Mouse (Mus musculus) kidney, postnatal 0 days (tissue): ENCODE results near the gene Khdrbs1. TPM values are rescaled to one million over a fixed set of nuclear protein-coding genes. Genes with fewer than 3 reads are reported as not detected.
"Not testable (repeated sequence)": the region's sequence is repeated elsewhere in the genome, so short reads cannot be mapped to it uniquely, and the experiment has no call there.

Source experiments
- ATAC-seq: fragments of 200-750 bp; cut with Nextera tagmentation; replicated peaks from 2 replicates; pipeline ENCODE4 v1.8.0; 2017; ENCODE audit warnings: low read depth, moderate number of reproducible peaks, moderate TSS enrichment, moderate library complexity; ENCODE audit not compliant: low FRiP score
- DNase-seq: peaks from one replicate; pipeline ENCODE4 v3.0.0-alpha.2; 2016; ENCODE audit warnings: low spot score
- H3K27ac ChIP-seq: fragments of 300-500 bp; sonication (generic); 2 replicates; pipeline ENCODE4 v1.5.1; 2014; ENCODE audit warnings: mild to moderate bottlenecking
- H3K27me3 ChIP-seq: fragments of 300-500 bp; sonication (generic); 2 replicates; pipeline ENCODE4 v1.6.1; 2014; ENCODE audit warnings: low read length, mixed read lengths; ENCODE audit not compliant: insufficient read depth
- H3K36me3 ChIP-seq: fragments of 300-500 bp; sonication (generic); 2 replicates; pipeline ENCODE4 v1.6.1; 2014; ENCODE audit warnings: low read length, mixed read lengths; ENCODE audit not compliant: insufficient read depth
- H3K4me1 ChIP-seq: fragments of 300-500 bp; sonication (generic); replicated peaks from 2 replicates; pipeline ENCODE4 v1.6.1; 2014; ENCODE audit warnings: antibody characterized with exemption, low read length, mixed read lengths; ENCODE audit not compliant: insufficient read depth
- H3K4me2 ChIP-seq: fragments of 300-500 bp; sonication (generic); 2 replicates; pipeline ENCODE4 v1.6.1; 2014; ENCODE audit warnings: mild to moderate bottlenecking, low read length, moderate library complexity, mixed read lengths
- H3K4me3 ChIP-seq: fragments of 300-500 bp; sonication (generic); replicated peaks from 2 replicates; pipeline ENCODE4 v1.5.1; 2014; ENCODE audit warnings: low read depth, low read length
- H3K9ac ChIP-seq: fragments of 300-500 bp; sonication (generic); 2 replicates; pipeline ENCODE4 v1.6.1; 2014; ENCODE audit warnings: low read depth, low read length
- H3K9me3 ChIP-seq: fragments of 300-500 bp; sonication (generic); replicated peaks from 2 replicates; pipeline ENCODE4 v1.6.1; 2016; ENCODE audit warnings: low read length, inconsistent platforms, mixed read lengths
- CTCF ChIP-seq: IDR thresholded peaks from 2 replicates; pipeline ENCODE4 v1.5.1; 2016; ENCODE audit warnings: antibody characterized with exemption, low read depth, mild to moderate bottlenecking, moderate library complexity
- WGBS: fragments of 180-500 bp; shearing (Covaris S2); extraction: QIAGEN DNeasy Blood & Tissue Kit; methylation state at CpG from one replicate; pipeline ENCODE4 v1.1.7; 2014; 5-methylcytosine and 5-hydroxymethylcytosine counted together
- polyA plus RNA-seq: library from polyadenylated mRNA; unstranded; fragments of >200 nt; fragmentation: Nextera tagmentation; extraction: Ambion mirVana; gene quantifications from 2 replicates; pipeline ENCODE4 v1.2.1, GENCODE M21; 2015

Khdrbs1 gene
- polyA plus RNA-seq, 1 experiment from 2014 or later = 86.4 TPM

DNA sequence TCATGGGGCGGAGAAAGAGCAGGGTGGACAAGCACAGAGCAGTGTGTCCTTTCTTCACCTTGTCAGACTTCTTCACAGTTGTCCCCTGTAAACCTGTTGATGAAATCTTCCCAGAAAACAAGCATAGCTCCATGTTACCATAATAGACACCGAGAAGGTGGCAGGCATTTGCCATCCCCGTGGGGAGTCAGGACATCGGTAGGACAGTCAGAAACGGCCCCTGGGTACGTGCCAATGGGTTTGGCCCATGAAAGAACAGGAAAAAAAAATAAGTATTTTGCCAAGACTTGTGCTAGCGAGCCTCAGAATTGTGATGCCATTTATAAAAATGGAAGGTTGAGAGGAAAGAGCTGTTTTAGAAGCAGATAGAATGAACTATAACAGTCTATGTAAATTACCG lies 25.7 kb upstream of the Khdrbs1 start:
- H3K27me3 ChIP-seq = no peaks in the 10 kb centered on the region
- no peak for TF ChIP-seq CTCF
- H3K9me3 ChIP-seq = no peaks in the 10 kb centered on the region
- DNase-seq = no peak
- 89% methylated on average over 8 of the region's 8 CpGs for WGBS
- H3K4me2 ChIP-seq = no peak overlapping the region
- no peak overlapping the region for H3K9ac ChIP-seq
- H3K4me3 ChIP-seq = no peak overlapping the region
- peaks cover 4% of the 10 kb centered on the region; the same call in 1 of the 2 replicates for H3K4me1 ChIP-seq
- ATAC-seq = no peak
- no peak overlapping the region for H3K27ac ChIP-seq
- H3K36me3 ChIP-seq = no peaks in the 10 kb centered on the region

DNA sequence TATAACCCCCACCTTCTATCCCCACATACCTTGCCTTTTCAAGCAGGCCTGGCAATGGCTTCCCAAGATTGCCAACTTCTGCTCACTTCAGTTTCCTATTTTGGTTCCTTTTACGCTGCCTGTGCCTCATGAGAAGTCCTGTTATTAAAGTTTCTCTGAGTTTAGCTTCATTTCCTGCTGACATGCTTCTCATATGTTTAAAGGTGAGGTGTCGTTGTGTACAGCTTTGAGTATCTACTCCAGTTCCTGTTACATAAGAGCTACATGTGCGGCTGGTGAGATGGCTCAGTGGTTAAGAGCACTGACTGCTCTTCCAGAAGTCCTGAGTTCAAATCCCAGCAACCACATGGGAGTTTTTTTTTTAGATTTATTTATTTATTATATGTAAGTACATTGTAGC lies 23.2 kb upstream of the Khdrbs1 start:
- no peak for DNase-seq
- no peaks in the 10 kb centered on the region for H3K27me3 ChIP-seq
- no peaks in the 10 kb centered on the region for H3K9me3 ChIP-seq
- H3K27ac ChIP-seq = no peak overlapping the region
- no peaks in the 10 kb centered on the region for H3K36me3 ChIP-seq
- H3K4me2 ChIP-seq = no peak overlapping the region
- no peak for ATAC-seq
- no peaks in the 10 kb centered on the region for H3K4me1 ChIP-seq
- WGBS = 87% methylated on average over 3 of the region's 3 CpGs
- no peak for TF ChIP-seq CTCF
- H3K4me3 ChIP-seq = no peak overlapping the region
- H3K9ac ChIP-seq = no peak overlapping the region

DNA sequence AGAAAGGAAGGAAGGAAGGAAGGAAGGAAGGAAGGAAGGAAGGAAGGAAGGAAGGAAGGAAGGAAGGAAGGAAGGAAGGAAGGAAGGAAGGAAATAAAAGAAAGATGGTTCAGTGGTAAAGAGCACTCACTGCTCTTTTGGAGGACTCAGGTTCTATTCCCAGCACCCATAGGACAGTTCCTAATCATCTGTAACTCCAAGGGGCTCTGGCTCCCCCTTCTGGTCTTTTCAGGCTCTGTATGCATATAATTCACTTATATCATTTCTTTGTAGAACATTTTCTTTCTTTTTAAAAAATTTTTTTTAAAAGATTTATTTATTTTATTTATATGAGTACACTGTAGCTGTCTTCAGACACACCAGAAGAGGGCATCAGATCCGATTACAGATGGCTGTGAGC lies 20.4 kb upstream of the Khdrbs1 start:
- not testable (repeated sequence) for H3K9ac ChIP-seq, H3K4me2 ChIP-seq, ATAC-seq, H3K4me1 ChIP-seq, DNase-seq, H3K9me3 ChIP-seq, H3K27me3 ChIP-seq, H3K27ac ChIP-seq, H3K36me3 ChIP-seq, H3K4me3 ChIP-seq
- WGBS = 83% methylated on average over 1 of the region's 1 CpGs
- peak; percentile 33; the same call in 1 of the 2 replicates for TF ChIP-seq CTCF

DNA sequence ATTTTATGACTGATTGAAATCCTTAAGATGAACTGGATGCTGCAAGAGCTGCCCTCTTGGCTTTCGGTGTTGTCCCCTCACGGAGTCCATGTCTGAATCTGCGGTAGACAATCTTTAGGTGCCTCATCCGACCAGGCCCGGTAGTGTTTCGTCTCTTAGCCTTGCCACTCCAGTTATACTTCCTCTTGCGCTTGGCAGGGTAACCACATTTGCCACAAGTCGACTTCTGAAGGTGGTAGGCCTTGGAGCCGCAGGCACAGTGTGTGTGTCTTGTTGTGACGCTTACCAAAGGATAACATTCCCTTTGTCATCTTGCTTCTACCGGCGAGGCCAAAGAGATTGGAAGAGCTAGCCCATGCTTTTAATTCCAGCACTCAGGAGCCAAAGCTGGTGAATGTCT lies 19.5 kb upstream of the Khdrbs1 start:
- ATAC-seq = no peak
- Histone ChIP-seq H3K27me3 (no peaks in the 10 kb centered on the region), H3K4me2 (no peak overlapping the region), H3K9ac (no peak overlapping the region), H3K9me3 (no peaks in the 10 kb centered on the region), H3K27ac (no peak overlapping the region), H3K36me3 (no peaks in the 10 kb centered on the region), H3K4me1 (no peaks in the 10 kb centered on the region), H3K4me3 (no peak overlapping the region)
- no peak for DNase-seq
- 90% methylated on average over 12 of the region's 12 CpGs for WGBS
- no peak for TF ChIP-seq CTCF

DNA sequence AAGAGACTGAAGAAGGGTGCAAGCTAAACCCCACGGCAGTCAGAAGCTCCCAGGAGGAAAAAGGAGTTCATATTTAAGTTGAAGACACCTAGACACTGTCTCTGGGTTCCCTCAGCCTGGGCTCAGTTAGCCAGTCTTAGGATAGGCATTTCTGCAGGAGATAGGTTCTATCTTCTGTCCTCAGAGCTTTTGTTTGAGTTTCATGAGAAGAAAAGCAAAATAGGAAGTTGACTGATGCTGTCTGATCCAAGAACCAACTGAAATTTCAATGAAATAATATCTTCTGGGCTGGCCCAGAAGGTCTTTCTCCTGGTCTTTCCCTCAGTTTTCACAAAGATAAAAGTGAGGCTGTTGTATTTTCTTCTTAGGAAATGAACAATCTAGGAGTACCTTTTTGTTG lies 13.4 kb upstream of the Khdrbs1 start:
- WGBS = 75% methylated on average over 1 of the region's 1 CpGs
- no peak overlapping the region for H3K9ac ChIP-seq
- no peak for TF ChIP-seq CTCF

DNA sequence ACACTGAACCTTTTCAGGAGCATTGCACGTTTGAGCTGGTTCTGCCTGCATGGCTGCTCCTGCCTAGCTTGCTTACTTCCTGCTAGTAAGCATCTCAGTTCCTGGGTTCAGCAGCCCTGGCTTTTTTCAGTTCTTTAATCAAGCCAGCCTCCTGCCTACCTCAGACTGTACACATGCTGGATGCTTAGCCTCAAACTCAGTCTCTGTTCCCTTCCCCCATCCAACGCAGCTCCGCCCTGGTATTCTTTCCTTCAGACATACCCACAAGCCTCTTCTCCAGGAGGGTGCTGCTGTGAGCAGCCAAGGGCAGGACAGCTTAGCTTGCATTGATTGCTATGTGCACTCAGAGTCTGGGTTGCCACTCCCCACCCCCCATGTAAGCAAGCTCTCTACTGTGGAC lies 12.6 kb upstream of the Khdrbs1 start:
- Histone ChIP-seq H3K27me3 (no peaks in the 10 kb centered on the region), H3K4me2 (no peak overlapping the region), H3K4me1 (no peaks in the 10 kb centered on the region), H3K36me3 (no peaks in the 10 kb centered on the region), H3K27ac (no peak overlapping the region), H3K9me3 (no peaks in the 10 kb centered on the region), H3K9ac (no peak overlapping the region), H3K4me3 (no peak overlapping the region)
- 0 out of 2 replicates have a peak, but pooled peaks have one; percentile 3 for ATAC-seq
- 42% methylated on average over 3 of the region's 3 CpGs for WGBS
- no peak for DNase-seq
- TF ChIP-seq CTCF = no peak

More for the DNA sequence above, 13.4 kb upstream of the Khdrbs1 start:
- no peak for ATAC-seq
- H3K36me3 ChIP-seq = no peaks in the 10 kb centered on the region
- no peak overlapping the region for H3K4me3 ChIP-seq
- no peaks in the 10 kb centered on the region for H3K27me3 ChIP-seq
- no peak for DNase-seq
- H3K4me2 ChIP-seq = no peak overlapping the region
- no peaks in the 10 kb centered on the region for H3K9me3 ChIP-seq
- no peak overlapping the region for H3K27ac ChIP-seq
- no peaks in the 10 kb centered on the region for H3K4me1 ChIP-seq

DNA sequence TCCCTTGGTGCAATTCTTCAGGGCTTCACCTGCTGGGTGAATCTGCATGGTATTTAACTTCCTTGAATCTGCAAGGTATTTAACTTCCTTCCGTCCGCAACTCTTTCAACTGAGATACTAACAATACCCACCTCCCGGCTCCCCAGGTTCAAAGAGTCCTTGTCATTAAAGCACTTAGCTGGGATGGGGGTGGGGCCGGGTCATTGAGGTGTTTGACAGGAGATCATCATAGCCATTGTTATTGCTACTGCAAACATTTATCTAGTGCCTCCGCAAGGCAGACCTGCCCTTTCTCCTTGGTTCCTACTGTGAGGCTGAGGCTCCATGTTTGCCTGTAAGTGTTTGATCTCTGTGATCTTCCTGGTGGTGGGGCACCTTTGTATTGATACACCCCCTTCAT lies 8.3 kb upstream of the Khdrbs1 start:
- Histone ChIP-seq H3K9me3 (no peaks in the 10 kb centered on the region), H3K27ac (peak overlapping the region; percentile 25; the same call in 1 of the 2 replicates), H3K4me1 (no peaks in the 10 kb centered on the region), H3K4me3 (no peak overlapping the region), H3K36me3 (no peaks in the 10 kb centered on the region), H3K4me2 (no peak overlapping the region), H3K9ac (no peak overlapping the region), H3K27me3 (no peaks in the 10 kb centered on the region)
- DNase-seq (no peak), ATAC-seq (no peak)
- WGBS = 40% methylated on average over 5 of the region's 5 CpGs
- no peak for TF ChIP-seq CTCF
